Mouse (Mus musculus): ENCODE measurements around the gene Cdh4. TPM values are rescaled to one million over a fixed set of nuclear protein-coding genes. Genes with fewer than 3 reads are reported as not detected.

Gene Cdh4
- polyA plus RNA-seq, 1 experiment from 2014 or later: 8.8 TPM

DNA sequence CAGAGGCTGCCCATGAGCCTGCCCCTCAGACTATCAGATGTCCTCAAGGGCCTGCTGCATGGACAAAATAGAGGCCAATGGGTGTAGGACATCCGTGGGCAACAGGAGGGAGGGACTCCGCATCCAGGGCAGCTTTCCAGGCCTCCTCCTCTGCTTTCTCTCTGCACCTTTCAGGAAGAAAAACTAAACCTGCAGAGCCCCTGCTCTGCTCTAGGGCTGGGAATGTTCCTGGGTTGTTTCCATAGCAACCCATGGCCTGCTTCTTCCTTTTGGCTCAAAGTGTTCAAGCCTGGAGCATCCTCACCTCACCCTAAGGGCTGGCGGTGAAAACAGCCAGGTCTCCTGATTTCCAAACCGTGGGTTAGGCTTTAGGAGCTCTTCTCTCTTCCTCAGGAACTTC, 414.9 kb downstream of the Cdh4 start:
- Histone ChIP-seq H3K27ac (no peak overlapping the region), H3K9me3 (no peaks in the 10 kb centered on the region), H3K27me3 (no peaks in the 10 kb centered on the region), H3K4me3 (no peak overlapping the region), H3K36me3 (no peaks in the 10 kb centered on the region), H3K9ac (no peak overlapping the region), H3K4me1 (no peaks in the 10 kb centered on the region), H3K4me2 (no peak overlapping the region)
- 55% methylated on average over 4 of the region's 4 CpGs for WGBS
- ATAC-seq (ENCODE audit: insufficient number of reproducible peaks, low FRiP score, low TSS enrichment, low read depth): no peak

GRCm38 (mm10) chr2:179862676-179863075, 420.4 kb downstream of the Cdh4 start:
- 44% methylated on average over 3 of the region's 3 CpGs for WGBS
- Histone ChIP-seq H3K4me3 (no peak overlapping the region), H3K36me3 (no peaks in the 10 kb centered on the region), H3K9ac (no peak overlapping the region), H3K27ac (no peak overlapping the region), H3K4me1 (no peaks in the 10 kb centered on the region), H3K27me3 (no peaks in the 10 kb centered on the region), H3K4me2 (no peak overlapping the region), H3K9me3 (no peaks in the 10 kb centered on the region)
- no peak for ATAC-seq (ENCODE audit: insufficient number of reproducible peaks, low FRiP score, low TSS enrichment, low read depth)

DNA sequence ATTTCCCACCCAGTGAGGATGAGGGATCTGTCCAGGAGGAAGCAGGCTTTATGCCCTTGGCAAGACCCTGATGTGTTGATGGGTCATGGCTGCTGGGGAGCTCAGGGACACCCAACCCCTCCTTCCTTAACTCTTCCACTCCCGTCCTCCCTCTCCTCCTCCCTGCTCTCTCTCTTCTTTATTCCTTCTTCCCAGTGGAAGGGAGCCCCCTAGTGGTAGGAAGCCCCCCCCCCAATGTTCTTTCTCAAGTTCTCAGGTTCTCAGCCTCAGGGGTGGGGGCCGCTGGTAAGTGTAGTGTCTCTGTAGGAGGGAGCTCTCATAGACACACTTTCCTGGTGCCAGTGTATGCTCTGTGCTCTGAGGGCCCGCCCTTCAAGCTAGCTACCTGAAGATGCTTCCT, 421.0 kb downstream of the Cdh4 start:
- no peak for ATAC-seq (ENCODE audit: insufficient number of reproducible peaks, low FRiP score, low TSS enrichment, low read depth)
- Histone ChIP-seq H3K27me3 (no peaks in the 10 kb centered on the region), H3K9ac (no peak overlapping the region), H3K4me2 (no peak overlapping the region), H3K4me1 (no peaks in the 10 kb centered on the region), H3K4me3 (no peak overlapping the region), H3K9me3 (no peaks in the 10 kb centered on the region), H3K36me3 (no peaks in the 10 kb centered on the region), H3K27ac (no peak overlapping the region)
- WGBS: 57% methylated on average over 3 of the region's 3 CpGs

DNA sequence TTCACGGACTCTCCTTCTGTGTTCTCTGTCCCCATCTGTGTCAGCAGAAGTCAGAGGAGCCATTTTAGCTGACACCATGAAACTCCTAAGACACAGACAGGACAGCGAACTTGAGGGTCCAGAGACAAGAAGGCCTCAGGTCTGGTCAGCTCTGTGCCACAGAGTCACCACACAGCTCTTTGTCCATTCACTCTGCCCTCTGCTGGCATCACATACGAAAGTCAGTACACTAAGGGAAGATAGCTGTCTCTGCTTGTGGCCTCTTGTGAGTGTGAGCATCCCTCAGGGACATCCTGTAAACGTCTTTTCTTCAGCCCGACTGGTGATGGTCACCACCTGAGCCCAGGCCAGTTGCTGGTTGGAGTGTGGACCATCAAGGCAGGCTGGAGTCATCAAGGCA, 422.9 kb downstream of the Cdh4 start:
- no peak overlapping the region for H3K4me3 ChIP-seq
- H3K36me3 ChIP-seq: no peaks in the 10 kb centered on the region
- no peaks in the 10 kb centered on the region for H3K27me3 ChIP-seq
- no peak overlapping the region for H3K9ac ChIP-seq
- H3K27ac ChIP-seq: no peak overlapping the region
- H3K4me2 ChIP-seq: no peak overlapping the region
- H3K9me3 ChIP-seq: no peaks in the 10 kb centered on the region
- no peak for ATAC-seq (ENCODE audit: insufficient number of reproducible peaks, low FRiP score, low TSS enrichment, low read depth)
- H3K4me1 ChIP-seq: no peaks in the 10 kb centered on the region
- WGBS: 72% methylated on average over 5 of the region's 5 CpGs

DNA sequence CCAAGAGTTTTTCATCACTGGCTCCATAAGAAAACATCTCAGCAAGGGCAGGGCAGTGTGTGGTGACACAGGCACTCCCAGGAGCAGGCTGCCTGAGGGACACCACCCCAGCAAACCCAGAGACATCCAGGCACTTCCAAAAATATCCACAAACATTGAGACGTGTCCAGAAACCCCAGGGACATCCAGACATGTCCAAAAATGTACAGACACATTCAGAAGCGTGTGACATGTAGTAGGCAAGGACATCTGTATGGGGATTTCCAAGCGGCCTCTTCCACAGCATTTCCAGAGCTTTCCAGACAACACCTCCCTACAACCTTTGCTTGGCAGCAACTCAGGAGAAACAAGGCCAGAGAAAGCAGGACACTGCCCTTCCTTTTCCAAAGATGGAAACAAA, 425.4 kb downstream of the Cdh4 start:
- Histone ChIP-seq H3K36me3 (no peaks in the 10 kb centered on the region), H3K9me3 (no peaks in the 10 kb centered on the region), H3K27ac (no peak overlapping the region), H3K4me3 (no peak overlapping the region), H3K27me3 (no peaks in the 10 kb centered on the region), H3K9ac (no peak overlapping the region), H3K4me1 (no peaks in the 10 kb centered on the region), H3K4me2 (no peak overlapping the region)
- ATAC-seq (ENCODE audit: insufficient number of reproducible peaks, low FRiP score, low TSS enrichment, low read depth): no peak
- WGBS: 62% methylated on average over 3 of the region's 3 CpGs

- WGBS: 23% methylated on average over 2 of the region's 2 CpGs
Observed at GRCm38 (mm10) chr2:179869871-179870270, 427.6 kb downstream of the Cdh4 start.

DNA sequence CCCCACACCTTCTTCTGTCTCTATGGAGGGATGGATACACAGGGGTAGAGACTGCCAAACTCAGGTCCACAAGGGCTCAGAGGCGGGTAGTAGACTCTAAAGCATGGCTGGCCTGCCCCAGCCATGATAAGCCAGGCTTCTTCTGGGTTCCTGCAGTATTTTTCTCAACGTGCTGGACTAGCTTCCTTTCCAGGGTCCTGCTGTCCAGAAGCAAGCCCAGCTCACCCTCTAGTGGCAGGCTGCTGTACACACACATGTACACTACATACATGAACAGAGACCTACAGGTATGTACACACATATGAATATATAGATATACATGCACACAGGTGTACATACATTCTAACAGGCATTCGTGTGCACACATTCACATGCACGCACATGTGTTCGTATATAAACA, 430.5 kb downstream of the Cdh4 start:
- 55% methylated on average over 5 of the region's 5 CpGs for WGBS
- H3K9ac ChIP-seq: no peak overlapping the region
- ATAC-seq (ENCODE audit: insufficient number of reproducible peaks, low FRiP score, low TSS enrichment, low read depth): no peak
- no peaks in the 10 kb centered on the region for H3K9me3 ChIP-seq
- H3K27ac ChIP-seq: no peak overlapping the region
- no peaks in the 10 kb centered on the region for H3K36me3 ChIP-seq
- no peak overlapping the region for H3K4me2 ChIP-seq
- no peak overlapping the region for H3K4me3 ChIP-seq
- H3K4me1 ChIP-seq: no peaks in the 10 kb centered on the region
- no peaks in the 10 kb centered on the region for H3K27me3 ChIP-seq

More at GRCm38 (mm10) chr2:179869871-179870270, 427.6 kb downstream of the Cdh4 start:
- no peak overlapping the region for H3K9ac ChIP-seq
- no peak overlapping the region for H3K4me3 ChIP-seq
- no peaks in the 10 kb centered on the region for H3K4me1 ChIP-seq
- H3K9me3 ChIP-seq: no peaks in the 10 kb centered on the region
- H3K36me3 ChIP-seq: no peaks in the 10 kb centered on the region
- no peak overlapping the region for H3K27ac ChIP-seq
- H3K27me3 ChIP-seq: no peaks in the 10 kb centered on the region
- ATAC-seq (ENCODE audit: insufficient number of reproducible peaks, low FRiP score, low TSS enrichment, low read depth): no peak
- no peak overlapping the region for H3K4me2 ChIP-seq

DNA sequence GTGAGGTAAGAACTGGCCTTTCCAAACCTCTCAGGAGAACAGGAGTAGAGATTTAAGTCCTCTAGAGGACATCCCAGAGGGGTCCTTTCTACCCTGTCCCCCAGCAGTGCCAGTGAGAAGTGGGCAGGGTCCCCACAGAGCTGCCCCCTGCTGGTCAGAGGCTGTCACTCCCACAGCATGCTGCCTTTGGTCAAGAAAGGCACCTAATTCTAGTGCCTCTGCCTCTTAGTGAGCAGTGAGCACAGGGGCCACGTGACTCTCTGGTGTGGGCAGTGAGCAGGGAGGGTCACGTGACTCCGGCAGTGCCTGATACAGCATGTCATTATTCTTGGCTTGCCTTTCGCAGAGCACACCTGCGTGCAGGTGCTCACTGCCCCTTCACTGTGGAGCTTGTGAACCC, 431.1 kb downstream of the Cdh4 start:
- WGBS: 30% methylated on average over 5 of the region's 5 CpGs
- Histone ChIP-seq H3K27me3 (no peaks in the 10 kb centered on the region), H3K4me2 (no peak overlapping the region), H3K9me3 (no peaks in the 10 kb centered on the region), H3K27ac (no peak overlapping the region), H3K4me1 (no peaks in the 10 kb centered on the region), H3K36me3 (no peaks in the 10 kb centered on the region), H3K4me3 (no peak overlapping the region), H3K9ac (no peak overlapping the region)
- no peak for ATAC-seq (ENCODE audit: insufficient number of reproducible peaks, low FRiP score, low TSS enrichment, low read depth)

GRCm38 (mm10) chr2:179875147-179875546, 432.9 kb downstream of the Cdh4 start:
- H3K4me3 ChIP-seq: no peak overlapping the region
- H3K9ac ChIP-seq: no peak overlapping the region
- H3K27ac ChIP-seq: no peak overlapping the region
- no peaks in the 10 kb centered on the region for H3K27me3 ChIP-seq
- H3K4me2 ChIP-seq: no peak overlapping the region
- no peaks in the 10 kb centered on the region for H3K36me3 ChIP-seq
- no peaks in the 10 kb centered on the region for H3K9me3 ChIP-seq
- ATAC-seq (ENCODE audit: insufficient number of reproducible peaks, low FRiP score, low TSS enrichment, low read depth): peak; percentile 31; the same call in 1 of the 2 replicates
- no peaks in the 10 kb centered on the region for H3K4me1 ChIP-seq
- WGBS: 2% methylated on average over 3 of the region's 3 CpGs

- no peak for ATAC-seq (ENCODE audit: insufficient number of reproducible peaks, low FRiP score, low TSS enrichment, low read depth)
- no peaks in the 10 kb centered on the region for H3K27me3 ChIP-seq
- no peak overlapping the region for H3K4me3 ChIP-seq
- WGBS: 67% methylated on average over 9 of the region's 9 CpGs
- no peak overlapping the region for H3K9ac ChIP-seq
- no peak overlapping the region for H3K4me2 ChIP-seq
- H3K36me3 ChIP-seq: no peaks in the 10 kb centered on the region
- H3K4me1 ChIP-seq: no peaks in the 10 kb centered on the region
- no peaks in the 10 kb centered on the region for H3K9me3 ChIP-seq
- H3K27ac ChIP-seq: no peak overlapping the region
Observed at GRCm38 (mm10) chr2:179877551-179878215, 435.5 kb downstream of the Cdh4 start.

DNA sequence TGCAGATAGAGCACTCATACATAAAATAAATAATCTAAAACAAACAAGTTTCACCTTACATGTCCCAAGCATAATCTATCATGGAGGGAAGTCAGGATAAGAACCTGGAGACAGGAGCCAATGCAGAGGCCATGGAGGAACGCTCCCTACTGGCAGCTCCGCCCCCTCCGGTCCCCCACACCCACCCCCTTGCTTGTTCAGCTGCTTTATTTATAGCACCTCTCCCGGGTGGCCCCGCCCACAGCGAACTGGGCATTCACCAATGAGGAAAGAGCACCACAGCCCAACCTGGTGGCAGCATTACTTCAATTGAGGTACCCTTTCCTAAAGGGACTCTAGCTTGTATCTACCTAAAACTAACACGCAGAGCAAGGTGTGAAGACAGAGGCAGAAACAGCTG, 442.3 kb downstream of the Cdh4 start:
- Histone ChIP-seq H3K4me3 (no peak overlapping the region), H3K9ac (no peak overlapping the region), H3K27me3 (no peaks in the 10 kb centered on the region), H3K4me1 (no peaks in the 10 kb centered on the region), H3K36me3 (no peaks in the 10 kb centered on the region), H3K9me3 (no peaks in the 10 kb centered on the region), H3K4me2 (no peak overlapping the region), H3K27ac (no peak overlapping the region)
- WGBS: 23% methylated on average over 7 of the region's 7 CpGs
- ATAC-seq (ENCODE audit: insufficient number of reproducible peaks, low FRiP score, low TSS enrichment, low read depth): no peak

GRCm38 (mm10) chr2:179891048-179891447, 448.8 kb downstream of the Cdh4 start:
- ATAC-seq (ENCODE audit: insufficient number of reproducible peaks, low FRiP score, low TSS enrichment, low read depth): no peak
- WGBS: 80% methylated on average over 3 of the region's 3 CpGs
- Histone ChIP-seq H3K4me2 (no peak overlapping the region), H3K36me3 (no peaks in the 10 kb centered on the region), H3K27me3 (no peaks in the 10 kb centered on the region), H3K27ac (no peak overlapping the region), H3K4me3 (no peak overlapping the region), H3K9ac (no peak overlapping the region), H3K4me1 (no peaks in the 10 kb centered on the region), H3K9me3 (no peaks in the 10 kb centered on the region)

DNA sequence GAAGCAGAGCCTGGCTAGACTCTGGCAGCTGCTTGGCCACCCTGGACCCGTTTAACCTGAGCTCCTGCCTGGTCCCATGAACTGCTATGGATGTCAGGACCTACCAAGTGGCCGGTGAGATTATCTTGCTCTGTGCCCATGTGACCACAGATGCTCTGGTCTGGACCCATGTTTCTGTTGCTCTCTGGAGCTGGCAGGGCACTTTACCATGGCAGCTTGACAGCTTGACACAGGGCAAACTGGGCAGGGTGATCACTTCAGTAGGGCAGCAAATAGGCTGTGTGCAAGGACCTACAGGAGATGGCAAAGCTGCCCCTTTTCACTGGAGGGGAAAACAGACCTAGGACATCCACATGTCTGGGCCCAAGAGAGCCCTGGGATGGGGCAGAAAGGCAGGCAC, 454.7 kb downstream of the Cdh4 start:
- Histone ChIP-seq H3K27ac (no peak overlapping the region), H3K4me3 (no peak overlapping the region), H3K9ac (no peak overlapping the region), H3K4me1 (no peaks in the 10 kb centered on the region), H3K36me3 (no peaks in the 10 kb centered on the region), H3K27me3 (no peaks in the 10 kb centered on the region), H3K9me3 (no peaks in the 10 kb centered on the region), H3K4me2 (no peak overlapping the region)
- no peak for ATAC-seq (ENCODE audit: insufficient number of reproducible peaks, low FRiP score, low TSS enrichment, low read depth)
- WGBS: 78% methylated on average over 2 of the region's 2 CpGs
